Mouse (Mus musculus): ENCODE measurements around the gene Gprc5c.

Gprc5c gene

DNA sequence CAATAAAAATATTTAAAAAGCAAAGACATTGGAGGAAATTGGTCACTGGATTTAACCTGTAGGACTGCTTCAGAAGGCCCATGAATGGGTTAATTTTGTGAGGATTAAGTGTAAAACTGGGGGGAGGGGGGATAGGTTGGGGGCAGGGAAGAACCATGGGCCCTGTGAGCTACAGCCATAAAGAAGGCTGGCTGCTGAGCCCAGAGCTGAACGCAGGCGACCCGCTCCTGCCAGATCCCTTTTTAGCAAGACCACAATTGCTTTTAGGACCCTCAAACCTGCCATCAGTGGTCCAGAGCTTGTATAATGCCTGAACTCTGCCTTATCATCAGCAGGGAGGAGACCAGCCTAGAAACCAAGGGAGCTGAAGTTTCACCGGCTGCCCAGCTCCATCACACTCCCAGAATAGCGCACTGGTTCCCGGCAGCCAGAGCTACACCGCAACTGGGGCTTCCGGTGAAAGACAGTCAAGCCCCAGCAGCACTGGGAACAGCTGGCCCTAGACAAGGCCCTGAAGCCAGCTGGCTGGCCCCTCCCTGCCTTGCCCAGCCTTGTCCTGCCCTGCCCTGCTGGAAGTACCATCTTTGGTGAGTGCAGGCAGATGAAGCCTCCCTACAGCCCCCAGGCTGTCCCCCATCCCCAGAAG is 7.0 kb upstream of the Gprc5c start:
- DNase-seq (ENCODE audit: low spot score), result no peak

- peak; percentile 34 for DNase-seq (ENCODE audit: low spot score)
Measured at GRCm38 (mm10) chr11:114844464-114845220, 6.3 kb upstream of the Gprc5c start.

- DNase-seq (ENCODE audit: low spot score), result no peak
Measured at GRCm38 (mm10) chr11:114846336-114846735, 4.6 kb upstream of the Gprc5c start.

GRCm38 (mm10) chr11:114847008-114847407 is 3.9 kb upstream of the Gprc5c start:
- no peak for DNase-seq (ENCODE audit: low spot score)

GRCm38 (mm10) chr11:114849572-114849971 is 1.4 kb upstream of the Gprc5c start:
- no peak for DNase-seq (ENCODE audit: low spot score)

GRCm38 (mm10) chr11:114850066-114850451 is 893 bp upstream of the Gprc5c start:
- DNase-seq (ENCODE audit: low spot score), result no peak

GRCm38 (mm10) chr11:114851269-114851607 is 286 bp downstream of the Gprc5c start:
- no peak for DNase-seq (ENCODE audit: low spot score)

GRCm38 (mm10) chr11:114851608-114852310 is 807 bp downstream of the Gprc5c start:
- peak; percentile 48 for DNase-seq (ENCODE audit: low spot score)

DNA sequence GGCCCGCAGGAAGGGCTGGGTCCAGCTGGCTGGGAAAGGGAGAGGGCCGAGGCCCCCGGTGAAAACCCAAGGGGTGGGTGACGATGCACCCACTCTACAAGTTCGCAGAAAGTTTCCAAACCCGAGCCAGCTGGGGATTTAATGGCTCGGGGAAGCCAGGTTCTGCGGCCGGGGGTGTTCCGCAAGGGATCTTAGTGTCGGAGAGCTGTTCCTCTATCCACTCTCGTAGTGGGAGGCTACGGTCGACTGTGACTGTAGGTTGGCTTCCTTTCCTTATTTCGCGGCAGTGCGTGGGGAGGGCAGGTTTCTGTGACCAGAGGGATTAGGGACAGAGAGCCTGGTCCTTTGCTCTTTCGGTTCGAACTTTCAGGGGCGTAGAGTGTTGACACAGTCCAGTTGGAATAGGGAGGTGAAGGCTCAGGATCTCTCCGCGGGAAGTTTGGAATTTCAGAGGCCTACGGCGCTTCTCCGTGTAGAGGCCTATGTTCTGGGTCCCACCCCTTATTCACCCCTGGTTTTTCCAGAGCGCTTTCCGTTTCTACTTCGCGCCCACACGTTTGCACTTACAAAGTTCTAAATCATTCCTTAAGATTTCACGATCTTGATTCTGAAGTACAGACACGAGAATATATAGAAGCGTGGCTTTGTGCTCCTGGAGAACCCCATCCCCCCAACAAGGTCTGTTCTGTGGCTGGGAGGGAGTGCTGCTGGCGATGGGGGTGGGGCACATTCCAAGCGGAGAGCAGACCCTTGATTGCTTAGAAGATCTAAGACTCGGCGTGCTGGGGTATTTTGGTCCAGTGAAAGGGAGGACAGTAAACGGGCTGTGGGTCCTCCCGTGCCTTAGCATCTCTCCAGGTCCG is 1.6 kb downstream of the Gprc5c start:
- no peak for DNase-seq (ENCODE audit: low spot score)

DNA sequence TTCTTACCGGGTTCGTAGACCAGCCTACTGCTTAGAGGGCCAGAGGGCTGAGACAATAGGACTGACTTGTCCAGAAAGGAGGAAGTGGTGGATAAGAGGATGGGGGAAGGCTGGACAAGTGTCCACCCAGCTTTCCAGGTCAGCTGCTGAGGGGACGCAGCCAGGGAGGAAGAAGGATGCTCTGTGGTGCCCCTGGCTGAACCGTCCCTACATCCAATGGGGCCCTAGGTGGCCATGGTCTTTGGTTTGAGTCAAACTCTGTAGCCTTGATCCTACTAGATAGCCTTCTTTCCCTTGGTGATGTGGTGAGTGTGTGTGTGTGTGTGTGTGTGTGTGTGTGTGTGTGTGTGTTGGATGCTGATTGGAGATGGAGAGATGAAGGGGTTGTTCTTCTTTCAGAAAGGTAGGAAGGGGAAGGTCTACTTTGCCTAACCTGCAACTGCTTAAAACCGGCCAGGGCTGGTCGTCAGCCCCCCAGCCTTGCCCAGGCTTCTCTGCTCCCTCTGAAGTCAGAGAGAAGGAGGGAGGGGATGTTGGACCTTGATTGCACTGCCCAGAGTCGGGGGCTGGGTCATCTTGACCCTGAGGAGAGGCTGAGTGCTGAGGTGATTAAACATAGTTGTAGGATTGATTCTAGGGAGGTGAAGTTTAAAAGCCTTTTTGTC is 2.4 kb downstream of the Gprc5c start:
- DNase-seq (ENCODE audit: low spot score), result no peak

- DNase-seq (ENCODE audit: low spot score), result no peak
Measured at GRCm38 (mm10) chr11:114854581-114854980, 3.6 kb downstream of the Gprc5c start.

DNA sequence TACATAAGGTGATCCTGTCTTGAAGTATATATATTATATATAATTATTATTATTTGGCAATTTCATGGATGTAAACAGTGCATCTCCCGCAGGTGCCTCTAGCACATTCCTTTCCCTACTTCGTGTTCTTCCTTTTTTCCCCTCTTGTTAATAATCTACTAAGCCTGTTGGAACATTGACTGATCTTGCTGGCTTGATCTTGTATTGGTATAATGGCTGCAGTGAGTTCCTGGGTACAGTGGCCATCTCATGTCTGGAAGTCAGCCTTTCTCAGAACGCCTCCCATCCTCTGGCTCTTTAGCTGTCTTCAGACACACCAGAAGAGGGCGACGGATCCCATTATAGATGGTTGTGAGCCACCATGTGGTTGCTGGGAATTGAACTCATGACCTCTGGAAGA is 5.2 kb downstream of the Gprc5c start:
- no peak for DNase-seq (ENCODE audit: low spot score)

DNA sequence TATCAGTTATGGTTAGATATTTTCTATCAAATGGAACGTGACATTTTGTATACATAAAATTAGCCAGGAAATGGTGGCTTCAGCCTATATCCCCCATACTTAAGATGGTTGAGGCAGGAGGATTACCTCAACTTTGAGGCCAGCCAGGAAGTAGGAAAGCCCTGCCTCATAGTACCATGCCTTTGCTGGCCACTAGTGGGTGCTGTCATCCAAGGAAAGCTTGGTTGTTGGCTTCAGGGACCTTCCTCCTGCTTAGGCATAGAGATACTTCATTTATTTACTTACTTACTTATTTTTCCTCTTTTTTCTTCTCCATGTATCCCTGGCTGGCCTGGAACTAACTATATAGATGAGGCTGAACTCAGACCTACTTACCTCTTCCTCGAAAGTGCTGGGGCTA is 7.7 kb downstream of the Gprc5c start:
- DNase-seq (ENCODE audit: low spot score), result no peak

DNA sequence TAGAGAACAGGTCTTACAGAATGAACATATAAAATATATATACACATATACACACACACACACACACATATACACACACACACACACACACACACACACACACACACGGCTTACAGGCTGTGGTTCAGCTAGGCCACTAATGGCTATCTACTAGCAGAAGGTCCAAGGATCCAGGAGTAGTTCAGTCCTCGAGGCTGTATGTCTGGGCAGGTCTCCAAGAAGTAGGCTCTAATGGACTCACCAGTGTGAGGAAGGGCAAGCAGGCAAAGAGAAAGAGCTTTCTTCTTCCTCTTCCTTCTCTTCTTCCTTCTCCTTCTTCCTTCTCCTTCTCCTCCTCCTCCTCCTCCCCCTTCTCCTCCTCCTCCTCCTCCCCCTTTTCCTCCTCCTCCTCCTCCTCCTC is 10.1 kb downstream of the Gprc5c start:
- no peak for DNase-seq (ENCODE audit: low spot score)

DNA sequence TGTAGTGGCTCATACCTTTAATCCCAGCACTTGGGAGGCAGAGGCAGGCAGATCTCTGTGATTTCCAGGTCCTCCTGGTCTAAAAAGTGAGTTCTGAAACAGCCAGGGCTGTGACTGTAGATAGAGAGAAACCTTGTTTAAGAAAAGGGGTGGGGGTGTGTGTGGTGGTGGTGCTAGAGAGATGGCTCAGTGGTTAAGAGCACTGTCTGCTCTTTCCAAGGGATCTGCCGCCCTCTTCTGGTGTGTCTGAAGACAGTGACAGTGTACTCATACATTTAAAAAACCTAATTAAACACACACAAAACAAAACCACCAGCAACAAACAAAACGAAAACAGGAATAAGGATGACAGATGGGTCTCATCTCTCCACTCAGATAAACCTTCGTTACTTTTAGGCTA is 11.7 kb downstream of the Gprc5c start:
- no peak for DNase-seq (ENCODE audit: low spot score)

DNA sequence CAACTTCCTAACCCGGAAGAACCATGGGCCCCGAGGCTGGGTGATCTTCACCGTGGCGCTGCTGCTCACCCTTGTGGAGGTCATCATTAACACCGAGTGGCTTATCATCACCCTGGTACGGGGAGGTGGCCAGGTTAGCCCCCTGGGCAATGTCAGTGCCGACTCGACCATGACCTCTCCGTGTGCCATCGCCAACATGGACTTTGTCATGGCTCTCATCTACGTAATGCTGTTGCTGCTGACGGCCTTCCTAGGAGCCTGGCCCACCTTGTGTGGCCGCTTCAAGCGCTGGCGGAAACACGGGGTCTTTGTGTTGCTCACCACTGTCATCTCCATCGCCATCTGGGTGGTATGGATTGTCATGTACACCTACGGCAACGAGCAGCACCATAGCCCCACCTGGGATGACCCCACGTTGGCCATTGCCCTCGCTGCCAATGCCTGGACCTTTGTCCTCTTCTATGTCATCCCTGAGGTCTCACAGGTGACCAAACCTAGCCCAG is 13.0 kb downstream of the Gprc5c start:
- no peak for DNase-seq (ENCODE audit: low spot score)

GRCm38 (mm10) chr11:114865999-114866398 is 15.0 kb downstream of the Gprc5c start:
- DNase-seq (ENCODE audit: low spot score), result no peak

- DNase-seq (ENCODE audit: low spot score), result peak; percentile 41
Measured at GRCm38 (mm10) chr11:114866486-114867360, 15.8 kb downstream of the Gprc5c start.

GRCm38 (mm10) chr11:114867361-114868235 is 16.6 kb downstream of the Gprc5c start:
- DNase-seq (ENCODE audit: low spot score), result no peak

DNA sequence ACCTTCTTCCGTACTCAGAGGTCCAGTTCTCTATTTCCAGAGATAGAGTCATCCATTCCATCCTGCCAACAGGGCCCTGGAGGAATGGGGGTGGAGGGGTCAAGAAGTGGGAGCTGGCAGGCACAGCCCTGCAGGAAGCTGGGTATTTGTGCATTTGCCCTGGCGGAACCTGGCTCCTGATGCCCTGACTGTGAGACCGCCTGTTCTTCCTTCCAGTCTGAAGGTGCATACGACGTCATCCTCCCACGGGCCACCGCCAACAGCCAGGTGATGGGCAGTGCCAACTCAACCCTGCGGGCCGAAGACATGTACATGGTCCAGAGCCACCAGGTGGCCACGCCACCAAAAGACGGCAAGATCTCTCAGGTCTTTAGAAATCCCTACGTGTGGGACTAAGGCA is 17.3 kb downstream of the Gprc5c start:
- no peak for DNase-seq (ENCODE audit: low spot score)

Data from testis, postnatal 14 days (tissue).